Mouse (Mus musculus) thymus, adult 2 months (tissue): ENCODE measurements at regions not wholly inside any gene's neighbourhood (a gene's known extent, or its start where the extent isn't known, plus 50 kb on each side); places are given as distances from the start of the nearest gene placed in this dataset.

Source experiments
- DNase-seq: peaks from one replicate; pipeline ENCODE4 v3.0.0; 2021
- H3K27ac ChIP-seq: fragments of 200-500 bp; 2 replicates; pipeline ENCODE4 v1.5.1; 2012; ENCODE audit warnings: low read length, control low read depth; ENCODE audit not compliant: control insufficient read depth, insufficient read depth
- H3K27me3 ChIP-seq: fragments of 200-500 bp; 2 replicates; pipeline ENCODE4 v1.6.1; 2012; ENCODE audit warnings: mild to moderate bottlenecking, low read length, moderate library complexity, mixed read lengths; ENCODE audit not compliant: control insufficient read depth, insufficient read depth
- H3K36me3 ChIP-seq: fragments of 200-500 bp; 2 replicates; pipeline ENCODE4 v1.6.1; 2012; ENCODE audit warnings: mild to moderate bottlenecking, low read length, moderate library complexity; ENCODE audit not compliant: control insufficient read depth, insufficient read depth
- H3K4me1 ChIP-seq: fragments of 200-500 bp; replicated peaks from 2 replicates; pipeline ENCODE4 v1.6.1; 2012; ENCODE audit warnings: low read length; ENCODE audit not compliant: control insufficient read depth, insufficient read depth
- H3K4me3 ChIP-seq: fragments of 200-500 bp; 2 replicates; pipeline ENCODE4 v1.5.1; 2012; ENCODE audit warnings: mild to moderate bottlenecking, low read length, control low read depth, moderate library complexity; ENCODE audit not compliant: control insufficient read depth, insufficient read depth
- CTCF ChIP-seq: fragments of 200-500 bp; IDR thresholded peaks from 2 replicates; pipeline ENCODE4 v1.5.1; 2012; ENCODE audit warnings: mild to moderate bottlenecking, control low read depth, low read length, moderate library complexity, borderline replicate concordance; ENCODE audit not compliant: control insufficient read depth, poor library complexity, insufficient read depth; ENCODE audit errors: extremely low read depth
- POLR2A ChIP-seq: fragments of 200-500 bp; IDR thresholded peaks from 2 replicates; pipeline ENCODE4 v1.6.1; 2012; ENCODE audit warnings: mild to moderate bottlenecking, low read length, control low read depth, moderate library complexity; ENCODE audit not compliant: control insufficient read depth, poor library complexity, insufficient read depth; ENCODE audit errors: extremely low read depth
- WGBS: fragments of 180-500 bp; shearing (Covaris S2); methylation state at CpG from one replicate; pipeline ENCODE4 v1.1.7; 2018; 5-methylcytosine and 5-hydroxymethylcytosine counted together

DNA sequence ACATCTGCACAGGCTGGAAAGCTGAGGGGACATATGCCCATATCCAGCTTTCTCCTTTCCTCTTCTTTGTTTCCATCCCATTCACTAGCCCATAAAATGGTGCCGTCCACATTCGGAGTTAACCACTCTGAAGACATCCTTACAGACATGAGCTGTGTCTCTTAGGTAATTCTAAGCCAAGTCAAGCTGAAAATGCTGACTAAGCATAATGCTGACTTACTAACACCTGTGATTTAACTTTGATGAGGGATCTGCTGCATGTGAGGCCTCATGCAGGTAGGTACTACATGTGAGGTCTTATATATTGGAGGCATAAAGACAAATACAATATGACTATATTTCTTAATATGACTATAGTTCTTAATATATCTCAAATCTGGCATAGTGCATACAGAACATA, 197.1 kb upstream of the Far2 start:
- TF ChIP-seq CTCF (no peak), POLR2A (no peak)
- Histone ChIP-seq H3K4me1 (no peaks in the 10 kb centered on the region), H3K27ac (no peak overlapping the region), H3K27me3 (no peaks in the 10 kb centered on the region), H3K36me3 (no peaks in the 10 kb centered on the region), H3K4me3 (no peak overlapping the region)
- WGBS, result 100% methylated on average over 2 of the region's 2 CpGs
- no peak for DNase-seq

DNA sequence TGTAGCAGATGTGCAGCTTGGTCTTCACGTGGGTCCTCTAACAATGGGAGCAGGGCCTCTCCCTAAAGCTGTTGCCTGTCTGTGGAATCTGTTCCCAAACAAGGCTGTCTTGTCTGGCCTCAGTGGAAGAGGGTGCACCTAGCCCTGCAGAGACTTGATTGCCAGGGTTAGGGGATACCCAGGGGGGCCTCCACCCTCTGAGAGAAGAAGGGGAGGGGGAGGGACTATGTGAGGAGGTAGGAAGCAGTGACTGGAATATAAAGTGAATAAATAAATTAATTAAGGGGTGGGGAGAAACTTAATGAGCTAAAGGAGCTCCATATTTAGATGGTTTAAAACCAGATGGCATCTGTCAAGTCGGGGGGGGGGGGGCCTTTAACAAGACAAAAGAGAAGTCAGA, 185.9 kb upstream of the Far2 start:
- H3K4me1 ChIP-seq, result no peaks in the 10 kb centered on the region
- WGBS, result 61% methylated on average over 2 of the region's 2 CpGs
- no peaks in the 10 kb centered on the region for H3K27me3 ChIP-seq
- no peak for DNase-seq
- TF ChIP-seq POLR2A, result no peak
- H3K4me3 ChIP-seq, result no peak overlapping the region
- no peak overlapping the region for H3K27ac ChIP-seq
- H3K36me3 ChIP-seq, result no peaks in the 10 kb centered on the region

- H3K4me1 ChIP-seq, result no peaks in the 10 kb centered on the region
- no peak overlapping the region for H3K4me3 ChIP-seq
- TF ChIP-seq POLR2A, result no peak
- no peak for TF ChIP-seq CTCF
- no peak overlapping the region for H3K27ac ChIP-seq
- H3K36me3 ChIP-seq, result no peaks in the 10 kb centered on the region
- no peaks in the 10 kb centered on the region for H3K27me3 ChIP-seq
- 81% methylated on average over 3 of the region's 3 CpGs for WGBS
- no peak for DNase-seq
These were observed 176.0 kb upstream of the Far2 start for GRCm38 (mm10) chr6:147871033-147871432.

- H3K4me3 ChIP-seq, result no peak overlapping the region
- H3K4me1 ChIP-seq, result no peaks in the 10 kb centered on the region
- WGBS, result 90% methylated on average over 3 of the region's 3 CpGs
- TF ChIP-seq POLR2A, result no peak
- TF ChIP-seq CTCF, result no peak
- no peak for DNase-seq
- no peak overlapping the region for H3K27ac ChIP-seq
- no peaks in the 10 kb centered on the region for H3K36me3 ChIP-seq
- no peaks in the 10 kb centered on the region for H3K27me3 ChIP-seq
These were observed 173.9 kb upstream of the Far2 start for GRCm38 (mm10) chr6:147873173-147873572.

DNA sequence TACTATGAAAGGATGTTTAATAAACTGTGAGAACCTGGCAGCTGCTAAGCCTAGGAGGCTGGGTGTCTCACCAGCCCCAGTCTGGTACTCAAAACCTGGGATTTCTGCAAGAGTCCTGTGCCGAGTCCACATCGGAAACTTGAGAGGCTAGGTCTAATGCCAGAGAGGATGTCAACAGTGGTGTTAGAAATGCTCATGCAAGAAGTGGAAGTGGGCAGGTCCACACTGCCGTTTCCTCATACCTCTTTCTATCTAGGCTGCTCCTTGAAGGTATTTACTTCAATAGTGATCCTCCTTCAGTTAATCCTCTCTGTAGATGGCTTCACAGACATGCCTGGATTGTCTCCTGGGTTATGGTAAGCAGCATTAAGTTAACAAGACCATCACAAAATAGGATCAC, 168.6 kb upstream of the Far2 start:
- DNase-seq, result no peak
- Histone ChIP-seq H3K27ac (no peak overlapping the region), H3K4me3 (no peak overlapping the region), H3K4me1 (no peaks in the 10 kb centered on the region), H3K36me3 (no peaks in the 10 kb centered on the region), H3K27me3 (no peaks in the 10 kb centered on the region)
- no peak for TF ChIP-seq POLR2A
- no peak for TF ChIP-seq CTCF
- WGBS, result 88% methylated on average over 3 of the region's 3 CpGs

- no peak for TF ChIP-seq CTCF
- no peak for TF ChIP-seq POLR2A
- H3K4me3 ChIP-seq, result no peak overlapping the region
- no peak for DNase-seq
- no peaks in the 10 kb centered on the region for H3K4me1 ChIP-seq
- H3K27ac ChIP-seq, result no peak overlapping the region
- WGBS, result 80% methylated on average over 4 of the region's 4 CpGs
- H3K27me3 ChIP-seq, result no peaks in the 10 kb centered on the region
- no peaks in the 10 kb centered on the region for H3K36me3 ChIP-seq
These were observed 161.2 kb upstream of the Far2 start for GRCm38 (mm10) chr6:147885902-147886301.

GRCm38 (mm10) chr6:147919697-147920096, 127.4 kb upstream of the Far2 start:
- Histone ChIP-seq H3K36me3 (no peaks in the 10 kb centered on the region), H3K4me3 (no peak overlapping the region), H3K27ac (no peak overlapping the region), H3K4me1 (no peaks in the 10 kb centered on the region), H3K27me3 (no peaks in the 10 kb centered on the region)
- no peak for DNase-seq
- TF ChIP-seq CTCF (no peak), POLR2A (no peak)
- 94% methylated on average over 1 of the region's 1 CpGs for WGBS

- no peak for DNase-seq
- WGBS, result 70% methylated on average over 5 of the region's 5 CpGs
These were observed 126.0 kb upstream of the Far2 start for GRCm38 (mm10) chr6:147921091-147921490.

More at GRCm38 (mm10) chr6:147921091-147921490, 126.0 kb upstream of the Far2 start:
- no peaks in the 10 kb centered on the region for H3K36me3 ChIP-seq
- TF ChIP-seq CTCF (no peak), POLR2A (no peak)
- no peaks in the 10 kb centered on the region for H3K27me3 ChIP-seq
- H3K4me3 ChIP-seq, result no peak overlapping the region
- no peak overlapping the region for H3K27ac ChIP-seq
- no peaks in the 10 kb centered on the region for H3K4me1 ChIP-seq
